Mouse (Mus musculus) right cerebral cortex, postnatal 36 days (tissue): ENCODE measurements at regions not wholly inside any gene's neighbourhood (a gene's known extent, or its start where the extent isn't known, plus 50 kb on each side); places are given as distances from the start of the nearest gene placed in this dataset.

ENCODE experiments used
- DNase-seq, 2 experiments: peaks; one replicate each; pipeline ENCODE4 v3.0.0; 2022; ENCODE audit warnings: low spot score in 2 of 2, mixed read lengths in 1 of 2

DNA sequence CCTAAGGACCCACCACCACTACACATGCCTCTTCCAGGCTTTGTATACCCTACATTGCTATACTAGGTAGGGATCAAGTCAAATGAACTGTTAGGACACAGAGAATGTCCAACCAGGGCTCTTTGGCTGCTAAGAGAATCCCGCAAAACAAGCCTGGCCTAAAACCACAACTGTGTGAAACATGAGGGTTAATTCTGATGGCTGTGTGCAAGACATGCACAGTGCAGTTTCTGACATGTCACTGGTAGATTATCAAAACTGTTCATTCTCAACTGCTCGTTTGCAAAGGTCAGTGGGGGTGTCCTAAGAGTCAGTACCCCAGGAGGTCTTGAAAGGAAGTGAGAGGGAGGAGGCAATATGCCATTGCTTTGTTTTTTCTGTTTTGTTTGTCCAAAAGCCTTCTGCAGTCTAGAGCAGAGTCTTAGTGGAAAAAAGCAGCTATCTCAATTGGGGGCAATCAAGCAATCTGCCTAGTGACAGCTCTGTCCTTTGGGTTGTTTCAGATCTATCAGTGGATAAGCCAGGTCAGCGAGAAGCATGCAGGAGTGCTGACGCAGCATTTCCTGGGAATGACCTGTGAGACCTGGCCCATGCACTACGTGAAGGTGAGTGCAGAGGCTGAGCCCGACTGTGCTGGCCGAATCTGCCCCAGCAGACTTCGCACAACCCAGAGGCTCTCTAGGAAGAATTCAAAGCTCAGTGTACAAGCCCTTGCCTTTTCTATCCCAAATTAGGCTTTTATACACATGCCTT, 151.3 kb upstream of the 4933402D24Rik start:
- DNase-seq, result no peak

DNA sequence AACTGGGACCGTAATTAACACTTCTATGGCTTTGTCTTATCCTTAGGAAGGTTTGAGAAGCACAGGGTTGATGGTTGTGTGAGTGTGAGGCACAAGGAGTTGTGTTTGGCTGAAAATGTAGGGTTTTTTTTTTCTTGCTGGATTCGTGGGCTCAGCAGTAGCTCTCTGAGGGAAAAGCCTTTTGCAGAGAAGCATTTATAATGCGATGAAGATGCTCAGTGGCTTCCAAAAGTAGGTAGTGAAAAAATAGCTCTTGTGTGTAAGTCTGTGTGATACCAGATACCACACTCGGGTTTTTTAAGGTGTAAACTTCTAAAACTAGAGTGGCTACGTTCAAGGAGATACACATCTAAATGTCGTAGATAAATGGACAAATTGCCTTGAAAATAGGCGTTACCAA, 149.1 kb upstream of the 4933402D24Rik start:
- DNase-seq, result no peak

DNA sequence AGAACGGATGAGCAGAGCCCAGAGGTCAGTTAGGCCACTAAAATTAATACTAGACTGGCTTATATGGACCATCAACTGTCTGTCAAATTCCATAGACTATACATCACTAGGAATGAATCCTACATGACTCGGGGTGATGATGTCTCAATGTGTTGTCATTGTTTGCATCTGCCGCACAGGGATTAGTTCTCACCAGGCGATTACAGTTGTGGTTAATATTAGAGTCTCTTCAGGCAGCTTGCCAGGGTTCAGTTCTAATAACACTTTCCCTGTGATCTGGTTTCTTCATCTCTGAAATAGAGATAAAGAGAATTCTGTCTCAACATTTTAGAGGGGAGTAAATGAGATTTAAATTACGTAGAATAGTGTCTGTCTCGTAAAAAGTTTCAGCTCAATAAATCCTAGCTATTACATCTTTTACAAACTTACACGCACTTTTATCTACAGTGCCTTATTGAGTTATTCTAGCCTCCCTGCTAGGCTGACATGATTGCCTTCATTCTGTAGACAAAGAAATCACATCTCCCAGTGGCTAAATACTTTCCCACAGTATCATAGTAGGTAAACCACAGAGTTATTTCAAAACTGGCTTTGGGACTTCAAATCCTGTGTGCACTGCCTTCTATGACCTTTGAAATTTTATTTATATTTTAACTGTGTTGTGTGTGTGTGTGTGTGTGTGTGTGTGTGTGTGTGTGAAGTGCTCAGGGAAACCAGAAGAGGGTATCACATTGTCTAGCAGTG, 148.0 kb upstream of the 4933402D24Rik start:
- no peak for DNase-seq

DNA sequence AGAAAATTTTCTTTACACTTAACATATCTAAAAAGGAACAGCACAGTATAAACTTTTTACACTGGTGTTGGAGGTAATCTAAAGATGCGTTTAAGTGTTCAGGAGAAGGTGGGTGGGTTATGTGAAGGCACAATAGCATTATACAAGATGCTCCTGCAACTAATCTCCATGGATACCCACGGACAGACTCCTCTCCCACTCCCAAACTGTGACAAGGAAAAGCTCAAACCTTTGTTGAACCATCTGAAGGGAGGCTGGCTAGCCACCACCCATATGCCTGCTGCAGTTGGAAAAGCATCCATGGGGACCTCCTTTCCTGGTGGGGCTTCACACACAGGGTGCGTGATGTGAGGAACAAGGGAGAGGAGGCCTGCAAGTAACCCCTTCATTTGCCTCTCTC, 141.7 kb upstream of the 4933402D24Rik start:
- no peak for DNase-seq

DNA sequence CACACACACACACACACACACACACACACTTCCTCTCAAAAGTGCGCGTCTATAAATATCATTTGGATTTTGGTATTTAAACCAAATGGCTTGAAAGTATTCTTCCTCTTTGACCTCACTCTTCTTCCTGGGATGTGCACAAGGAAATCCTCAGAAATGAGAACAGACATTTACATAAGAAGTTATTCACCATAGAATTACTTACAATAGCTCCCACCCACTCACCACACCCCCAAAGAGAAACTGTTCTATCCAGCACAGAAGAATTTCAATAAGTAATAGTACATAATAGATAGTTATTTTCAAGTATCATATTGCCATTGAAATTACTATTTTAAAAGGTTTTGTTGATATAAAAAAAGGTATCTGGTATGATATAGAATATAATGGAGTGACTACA, 140.1 kb upstream of the 4933402D24Rik start:
- no peak for DNase-seq

DNA sequence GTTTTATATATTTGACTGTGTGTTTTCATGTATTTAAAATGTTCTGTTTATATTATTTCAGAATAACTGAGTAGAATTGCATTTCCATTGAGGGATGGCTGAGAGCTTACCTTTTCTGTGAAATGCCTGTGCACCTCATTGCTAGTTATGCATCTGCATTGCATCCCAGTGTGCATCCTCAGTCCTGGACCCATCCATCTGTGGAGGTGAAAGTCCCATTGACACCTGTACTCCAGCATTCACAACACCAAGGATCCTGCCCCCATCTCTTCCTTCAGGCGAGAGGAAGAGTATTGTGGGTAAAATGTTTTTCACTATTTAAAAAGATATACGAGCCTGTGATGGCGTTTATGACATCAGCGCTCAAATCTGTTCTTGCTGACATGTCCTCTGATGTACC, 134.6 kb upstream of the 4933402D24Rik start:
- no peak for DNase-seq

DNA sequence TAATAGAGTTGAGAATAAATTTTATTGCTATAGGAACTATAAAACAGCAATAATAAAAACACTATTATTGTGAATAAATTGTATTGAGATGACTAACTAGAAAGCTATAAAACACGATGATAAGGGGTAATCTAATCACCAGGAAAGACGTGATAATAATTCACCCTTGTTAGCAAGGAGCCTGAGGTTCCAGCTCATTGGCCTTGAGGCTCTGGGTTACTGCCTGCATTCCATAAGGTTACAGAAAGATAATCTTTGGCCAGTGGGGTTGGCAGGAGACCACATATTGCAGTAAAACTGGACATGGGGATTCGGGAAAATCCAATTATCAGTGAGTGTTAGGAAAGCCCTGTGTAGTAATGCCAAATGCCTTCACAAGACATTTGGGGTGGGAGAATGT, 134.1 kb upstream of the 4933402D24Rik start:
- no peak for DNase-seq

DNA sequence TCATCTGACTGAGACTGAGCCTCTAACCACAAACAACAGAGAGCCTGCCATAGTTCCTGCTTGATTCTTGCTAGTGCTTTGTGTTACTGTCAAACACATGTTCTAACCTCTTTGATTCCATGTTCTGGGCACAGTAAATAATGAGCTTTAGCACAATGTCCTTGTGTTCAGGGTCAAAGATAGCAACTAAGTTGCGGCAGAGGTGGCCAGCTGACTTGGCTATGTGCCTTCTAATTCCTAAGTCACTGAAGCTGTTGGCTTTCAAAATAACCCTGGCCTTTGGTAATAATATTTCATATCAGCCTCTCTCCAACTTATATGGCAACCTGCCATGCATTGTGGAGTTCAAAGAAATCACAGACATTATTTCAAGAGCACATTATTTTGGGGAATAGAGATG, 133.3 kb upstream of the 4933402D24Rik start:
- no peak for DNase-seq

DNA sequence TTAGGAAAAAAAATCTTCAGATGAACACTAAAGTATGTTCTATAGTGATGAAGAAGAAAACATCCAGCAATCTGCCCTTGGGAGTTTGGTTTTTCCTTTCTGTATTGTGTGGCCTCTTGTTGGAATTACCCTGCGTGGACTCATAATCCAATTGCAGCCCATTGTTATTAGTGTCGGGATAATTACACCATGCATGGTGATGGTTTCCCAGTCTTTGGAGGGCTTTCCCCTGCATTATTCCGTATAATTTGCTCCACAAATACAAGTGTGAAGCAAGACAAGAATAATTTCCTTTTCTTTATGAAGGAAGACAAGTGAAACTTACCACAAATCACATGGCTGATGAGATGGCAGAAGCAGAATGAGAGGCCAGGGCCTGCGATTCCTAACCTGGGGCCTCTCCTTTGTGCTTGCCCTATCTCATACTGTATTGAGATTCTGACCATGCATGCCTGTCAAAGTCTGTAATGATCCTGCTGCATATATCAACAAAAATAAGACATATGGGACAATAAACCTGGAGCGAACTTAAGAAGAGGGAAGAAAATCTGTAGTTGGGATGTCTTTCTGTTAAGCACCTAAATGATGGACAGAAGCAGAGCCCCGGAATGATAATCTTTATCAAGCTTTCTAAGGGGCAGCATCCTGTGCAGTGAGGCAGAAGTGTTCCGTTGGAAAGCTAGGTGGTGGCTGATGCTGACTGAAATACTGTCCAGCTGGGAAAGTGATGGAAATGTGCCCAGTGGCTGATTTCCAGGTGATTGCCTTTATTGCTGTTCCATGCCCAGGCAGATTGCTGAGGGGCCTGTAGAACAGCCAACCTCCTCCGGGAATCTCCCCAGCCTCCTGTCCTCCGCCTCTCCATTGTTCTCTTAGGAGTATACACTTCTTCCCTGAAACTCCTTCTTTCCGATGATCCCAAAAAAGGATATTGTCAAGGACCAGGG, 130.8 kb upstream of the 4933402D24Rik start:
- DNase-seq, result no peak

DNA sequence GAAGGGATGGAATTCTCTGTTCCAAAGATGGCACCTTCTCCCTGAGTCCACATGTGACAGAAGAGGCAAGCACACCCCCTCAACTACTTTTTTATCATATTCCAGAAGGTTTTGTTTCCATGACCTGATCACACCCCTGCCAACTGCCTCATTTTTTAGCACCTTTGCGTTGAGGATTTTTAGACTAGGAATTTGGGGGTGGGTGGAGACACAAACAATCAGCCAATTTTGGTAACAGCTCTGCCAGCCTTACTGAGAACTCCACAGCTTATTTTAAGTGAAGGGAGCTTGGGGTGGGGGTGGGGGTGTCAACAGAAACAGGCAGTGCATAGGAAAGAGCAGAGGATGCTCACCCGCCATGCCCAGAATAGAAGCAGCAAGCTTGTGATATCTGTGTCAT, 129.7 kb upstream of the 4933402D24Rik start:
- DNase-seq, result peak; percentile 24 to 56

DNA sequence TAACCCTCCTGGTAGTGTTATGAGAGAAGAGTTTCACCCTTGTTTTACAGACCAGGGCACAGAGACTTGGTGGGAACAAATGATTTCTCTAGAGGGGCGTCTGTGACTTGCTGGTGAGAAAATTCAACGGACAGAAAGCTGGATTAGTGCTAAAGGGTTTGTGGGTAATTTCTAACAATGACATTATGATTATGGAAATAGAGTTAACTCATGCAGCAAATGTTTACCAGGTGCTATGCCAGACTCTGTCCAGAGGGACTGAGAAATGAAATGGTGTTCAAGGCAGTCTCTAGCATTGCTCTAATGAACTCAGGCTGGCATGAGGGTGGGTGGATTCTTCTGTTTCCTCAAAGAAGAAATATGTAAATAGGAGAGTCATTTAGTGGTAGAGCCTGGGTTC, 128.5 kb upstream of the 4933402D24Rik start:
- no peak for DNase-seq

DNA sequence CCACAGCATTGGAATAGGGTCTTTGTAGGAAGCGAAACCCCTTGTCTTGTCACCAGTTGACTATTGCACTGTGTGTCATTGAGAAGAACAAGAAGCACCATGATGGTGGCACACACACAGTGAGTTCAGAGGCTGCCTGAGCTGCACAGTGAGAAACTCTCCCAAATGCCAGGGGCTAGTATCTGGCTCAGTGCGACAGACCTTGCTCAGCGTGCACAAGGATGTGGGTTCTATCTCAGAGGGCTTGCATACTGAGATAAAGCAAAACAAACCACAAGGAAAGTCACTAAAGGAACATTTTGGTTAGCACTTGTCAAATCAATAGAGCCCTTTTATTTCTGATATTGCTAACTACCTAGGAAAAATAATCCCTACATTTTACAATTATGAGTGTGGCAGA, 110.5 kb upstream of the 4933402D24Rik start:
- no peak for DNase-seq

DNA sequence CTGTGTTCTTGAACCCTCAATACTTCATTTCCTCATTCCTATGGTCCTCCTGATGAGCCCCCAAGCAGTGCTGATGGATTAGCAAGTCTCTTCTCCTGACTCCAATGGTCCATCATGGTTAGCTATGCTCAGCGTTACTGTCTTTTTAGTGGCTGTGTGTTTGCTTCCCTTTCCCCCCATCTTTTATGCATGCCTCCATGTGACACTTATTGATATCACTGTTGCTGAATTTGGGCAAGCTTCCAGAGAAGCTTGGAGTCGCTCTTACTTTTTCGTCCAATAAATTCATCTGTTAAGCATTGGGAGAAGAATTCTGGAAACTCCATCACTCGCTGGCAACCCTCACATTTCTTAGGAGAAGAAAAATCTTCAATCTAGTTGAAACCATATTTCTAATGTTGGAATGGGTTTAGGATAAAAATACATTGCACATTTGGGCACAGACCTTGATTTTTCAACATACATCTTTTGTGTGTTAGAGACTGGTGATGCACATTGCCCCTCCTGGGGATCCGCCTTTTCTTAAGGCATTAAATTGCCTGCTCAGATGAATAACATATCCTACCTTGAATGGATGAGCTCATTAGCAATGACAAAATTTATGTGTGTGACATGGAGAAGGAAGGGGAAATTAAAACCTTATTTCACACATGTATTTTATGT, 107.7 kb upstream of the 4933402D24Rik start:
- DNase-seq, result no peak

DNA sequence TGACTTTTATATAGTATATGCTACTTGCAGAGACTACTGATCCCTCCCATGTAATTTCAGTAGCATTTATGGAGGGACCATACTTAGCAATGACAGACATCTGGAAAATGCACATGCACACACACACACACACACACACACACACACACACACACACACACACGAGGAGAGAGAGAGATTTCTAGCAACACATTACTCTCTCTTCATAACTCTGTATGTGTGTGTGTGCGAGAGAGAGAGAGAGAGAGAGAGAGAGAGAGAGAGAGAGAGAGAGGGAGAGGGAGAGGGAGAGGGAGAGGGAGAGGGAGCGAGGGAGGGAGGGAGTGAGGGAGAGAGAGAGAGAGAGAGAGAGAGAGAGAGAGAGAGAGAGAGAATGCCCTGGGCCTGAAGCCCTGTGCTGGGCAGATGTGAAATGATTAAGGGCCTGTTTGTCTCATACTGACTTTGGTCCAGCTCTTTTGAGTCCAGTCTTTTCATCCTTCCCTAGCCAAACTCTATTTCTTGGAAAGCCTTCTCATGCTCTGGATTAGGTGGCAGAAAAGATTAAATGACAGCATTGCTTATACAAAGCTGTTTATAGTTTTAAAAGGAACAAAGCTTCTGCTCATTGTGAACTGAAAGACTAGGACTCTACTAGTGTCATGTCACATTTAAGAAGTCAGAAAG, 106.4 kb upstream of the 4933402D24Rik start:
- DNase-seq, result no peak

DNA sequence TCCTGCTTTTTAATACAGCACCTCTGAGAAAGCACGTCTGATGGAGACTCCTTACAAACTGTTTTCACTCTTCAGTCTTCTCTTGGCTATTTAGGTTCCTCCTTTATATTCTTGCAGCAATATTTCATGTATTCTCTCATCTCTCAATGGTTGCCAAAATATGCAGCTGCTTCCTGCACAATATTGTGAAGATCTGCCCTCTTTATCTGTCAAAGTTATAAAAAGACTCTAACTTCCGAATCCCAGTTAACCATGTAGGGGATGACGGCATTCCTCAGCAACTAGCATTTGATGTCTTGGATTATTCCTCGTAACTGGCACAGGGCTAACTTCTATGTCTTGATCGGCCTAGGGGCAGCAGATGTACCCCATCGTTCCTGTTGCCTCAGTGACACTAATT, 102.8 kb upstream of the 4933402D24Rik start:
- DNase-seq, result no peak

DNA sequence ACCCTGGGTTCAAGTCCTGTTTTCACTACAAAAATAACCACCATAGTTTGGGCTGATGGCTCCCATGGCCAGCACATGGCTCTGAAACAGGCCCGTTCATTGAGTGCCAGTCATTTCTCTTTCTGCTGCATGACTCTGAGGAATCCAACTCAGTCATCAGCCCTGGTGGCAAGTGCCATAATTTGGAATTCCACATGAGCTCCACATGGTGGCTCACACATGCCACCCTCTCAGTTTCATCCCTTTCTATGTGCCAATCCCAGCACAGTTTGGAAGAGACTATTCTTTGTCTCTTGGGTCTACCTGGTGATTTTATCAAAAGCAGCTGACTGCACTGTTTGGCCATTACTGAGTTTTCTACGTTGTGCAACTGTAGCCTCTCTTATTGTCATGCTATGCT, 100.3 kb upstream of the 4933402D24Rik start:
- no peak for DNase-seq

DNA sequence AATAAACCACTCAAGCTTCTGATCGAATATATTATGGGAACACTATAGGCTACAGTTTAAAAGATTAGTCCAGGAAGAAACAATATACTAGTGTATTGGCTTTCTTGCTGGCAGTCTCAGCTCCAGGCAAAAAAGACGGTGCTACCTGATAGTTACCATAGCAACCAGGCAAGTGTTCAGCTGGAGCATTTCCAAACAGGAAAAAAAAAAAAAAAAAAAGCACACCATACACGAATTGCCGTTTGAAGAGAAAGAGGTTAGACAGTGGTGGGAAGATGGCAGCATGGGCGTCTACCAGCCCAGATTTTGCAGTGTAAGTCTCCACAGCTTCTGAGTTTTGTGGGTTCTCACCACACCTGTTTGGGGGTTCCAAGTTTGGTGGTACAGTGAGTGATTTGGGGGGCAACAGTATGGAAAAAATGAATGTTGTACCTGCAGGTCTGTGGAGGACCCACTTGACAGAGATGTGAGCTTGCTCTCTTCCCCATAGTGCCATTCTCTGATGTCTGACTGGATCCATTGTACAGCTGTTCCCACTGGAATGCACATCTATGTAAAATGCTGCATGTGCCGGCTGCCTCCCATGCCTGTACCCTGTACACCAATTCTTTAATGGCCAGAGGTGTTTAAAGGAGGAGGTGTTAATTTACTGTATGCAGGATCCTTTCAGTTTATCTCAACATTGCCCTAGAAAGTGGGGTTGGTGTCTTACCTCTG, 89.0 kb upstream of the 4933402D24Rik start:
- DNase-seq, result no peak

DNA sequence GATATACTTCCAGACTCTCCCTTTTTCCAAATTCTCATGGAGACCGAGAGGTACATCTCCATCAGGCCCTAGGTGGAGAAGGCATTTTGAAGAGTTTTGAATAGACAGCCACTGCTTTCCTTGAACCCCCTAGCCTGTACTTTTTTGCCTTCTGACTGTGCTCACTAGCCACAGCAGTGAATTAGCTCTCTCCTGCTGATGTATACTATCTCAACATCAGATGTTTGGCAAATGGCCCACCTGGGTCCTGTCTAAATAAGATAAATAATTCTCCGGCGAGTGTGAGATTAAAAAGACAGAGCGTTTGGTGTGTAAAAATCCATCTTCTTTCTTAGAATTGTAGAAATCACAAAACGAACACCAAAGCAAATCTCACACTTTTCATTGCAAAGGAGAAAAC, 88.4 kb upstream of the 4933402D24Rik start:
- no peak for DNase-seq

DNA sequence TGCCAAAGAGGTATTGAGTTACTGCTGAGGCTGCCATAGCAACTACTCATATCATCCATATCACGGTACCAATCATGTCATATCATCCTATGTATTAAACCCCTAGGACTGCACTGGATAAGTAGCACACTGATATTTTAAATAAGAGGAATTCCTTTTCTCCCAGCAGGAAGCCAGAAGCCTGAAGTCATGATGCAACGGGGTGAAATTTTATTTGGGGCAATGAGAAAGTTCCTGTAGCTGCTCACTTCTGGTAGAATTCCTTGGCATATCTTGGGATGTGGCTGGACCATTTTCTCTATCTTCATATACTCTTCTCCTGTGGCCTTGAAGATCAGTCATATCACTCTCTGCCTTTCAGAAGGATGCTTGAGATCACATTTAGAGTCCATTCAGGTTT, 87.3 kb upstream of the 4933402D24Rik start:
- no peak for DNase-seq

DNA sequence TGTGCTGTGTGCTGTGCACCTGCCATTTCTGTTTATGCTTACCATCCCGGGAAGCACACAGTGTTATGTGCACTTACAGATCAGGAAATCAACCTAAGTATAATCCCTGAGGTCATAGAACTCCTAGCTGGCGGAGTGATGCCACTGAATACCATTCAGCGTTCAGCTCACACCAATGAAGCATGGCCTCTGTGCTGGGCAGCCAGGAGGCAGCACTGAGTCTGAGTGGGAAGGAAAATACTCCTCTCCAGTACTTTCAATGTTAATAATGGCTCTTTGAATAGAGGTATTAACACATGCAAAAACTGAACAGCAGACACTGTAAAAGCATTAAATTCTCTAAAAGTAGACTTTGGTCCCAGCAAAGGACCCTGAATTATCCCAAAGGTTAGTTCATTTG, 85.7 kb upstream of the 4933402D24Rik start:
- no peak for DNase-seq
